Mouse (Mus musculus) left cerebral cortex, adult 8-10 months (tissue): ENCODE data around the gene Dnajb11. TPM values are rescaled to one million over a fixed set of nuclear protein-coding genes. Genes with fewer than 3 reads are reported as not detected.

Experiments used
- DNase-seq, 2 experiments: peaks; one replicate each; pipeline ENCODE4 v3.0.0; 2022; ENCODE audit warnings: low spot score in 2 of 2
- total RNA-seq, 4 experiments: library from RNA; stranded (reverse); gene quantifications; 2 replicates each; pipeline ENCODE4 v1.2.4; 2022

The Dnajb11 gene
- total RNA-seq: 10 to 100 TPM; 46.6 to 55.6 (median 51.9) TPM

DNA sequence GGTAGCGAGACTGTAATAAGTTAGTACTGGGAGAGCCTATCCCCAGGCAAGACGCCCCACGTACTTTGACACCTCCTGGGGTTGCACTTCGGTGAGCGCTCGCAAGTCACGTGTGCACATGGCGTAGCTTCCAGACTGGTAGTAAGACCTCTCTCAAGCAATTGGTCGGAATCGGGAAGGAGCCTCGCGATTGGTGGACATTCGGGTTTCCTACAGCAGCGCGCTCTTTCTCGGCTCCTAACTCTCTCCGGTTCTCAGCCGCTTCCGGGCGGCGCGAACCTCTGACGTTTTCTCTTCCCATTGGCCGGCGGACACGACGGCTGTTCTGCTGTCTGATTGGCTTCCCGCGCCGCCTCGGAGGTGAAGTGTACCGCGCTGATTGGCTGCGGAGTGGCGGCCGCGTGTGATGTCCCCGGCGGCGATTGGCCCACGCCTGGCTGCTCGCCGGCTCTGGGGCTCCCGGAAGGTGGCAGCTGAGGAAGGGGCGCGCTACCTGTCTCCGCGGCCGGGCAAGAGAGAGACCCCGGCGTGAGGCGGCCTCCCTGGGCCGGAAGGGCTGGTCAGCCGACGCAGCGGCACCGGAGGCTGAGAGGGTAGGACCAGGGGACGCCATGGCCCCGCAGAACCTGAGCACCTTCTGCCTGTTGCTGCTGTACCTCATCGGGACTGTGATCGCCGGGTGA is at the start of gene Dnajb11, which contains the start of gene Tbccd1:
Dnajb11 (plus strand) TSS at position 415 of the 683 bp plus-strand sequence.
Tbccd1 (minus strand) TSS at position 239 of the 683 bp plus-strand sequence.
- peak; percentile 96 to 99 for DNase-seq

DNA sequence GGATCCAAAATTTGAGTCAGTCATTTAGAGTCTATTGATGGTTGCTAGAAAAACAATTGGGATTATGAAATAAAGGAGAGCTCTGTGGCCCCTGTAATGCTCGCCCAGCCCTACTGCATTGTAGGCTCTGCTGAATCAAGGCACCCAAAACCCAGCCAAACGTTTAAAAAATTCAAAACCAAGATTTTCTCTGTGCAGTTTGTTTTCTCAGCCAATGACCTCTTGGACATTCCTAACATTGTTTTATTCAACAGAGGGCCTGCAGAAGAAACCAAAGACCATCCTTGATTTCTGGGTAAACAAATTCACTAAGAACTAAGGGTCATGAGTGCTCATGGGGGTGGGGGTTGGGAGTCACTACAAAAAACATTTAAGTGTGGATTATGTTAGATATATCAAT is 46.2 kb upstream of the Dnajb11 start, which contains the start of gene Crygs:
Crygs (minus strand) TSS at position 101 of the 400 bp plus-strand sequence.
- DNase-seq: no peak

DNA sequence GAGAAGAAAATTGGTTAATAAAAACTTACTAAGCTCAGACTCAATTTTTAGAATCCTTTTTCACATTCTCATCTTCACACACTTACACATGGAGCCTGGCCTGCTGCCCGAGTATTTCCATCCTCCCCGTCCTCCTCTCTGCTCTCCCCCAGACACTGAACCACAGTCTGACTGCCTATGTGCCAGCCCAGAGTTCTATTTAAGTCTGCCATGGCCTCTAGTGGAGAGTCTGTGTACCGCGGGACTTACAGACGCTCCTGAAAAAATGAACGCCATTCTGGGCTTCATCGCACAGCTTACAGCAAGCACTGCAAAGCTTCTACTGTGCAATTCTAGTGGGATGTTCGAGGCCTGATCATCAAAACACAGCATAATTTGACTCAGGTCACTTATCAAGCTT is 36.9 kb upstream of the Dnajb11 start:
- DNase-seq: peak in 1 of 2 experiments; percentile 58

DNA sequence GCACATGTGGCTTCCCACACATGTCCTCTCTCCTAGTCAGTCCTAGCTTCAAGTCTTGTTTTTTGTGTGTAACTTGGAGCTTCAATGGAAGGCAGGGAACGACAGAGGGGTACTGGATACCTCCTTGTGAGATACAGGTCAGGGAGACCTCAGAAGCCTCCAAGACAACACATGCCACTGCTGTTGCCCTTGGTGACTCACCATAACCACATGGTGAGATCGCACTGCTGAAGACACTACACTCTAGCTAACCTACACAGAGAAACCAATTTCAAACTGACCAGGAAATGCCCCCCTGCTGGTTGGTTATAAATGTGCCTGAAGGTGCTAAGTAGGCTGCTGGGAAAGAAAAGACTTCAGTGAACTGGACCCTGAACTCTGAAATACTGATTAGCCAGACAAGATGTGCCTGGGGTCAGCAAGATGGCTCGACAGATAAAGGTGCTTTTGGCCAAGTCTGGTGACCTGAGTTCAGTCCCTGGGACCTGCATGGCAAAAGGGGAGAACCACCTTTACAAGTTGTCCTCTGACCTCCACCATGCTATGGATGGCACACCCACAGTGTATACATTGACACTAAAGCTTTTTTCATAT is 24.6 kb upstream of the Dnajb11 start:
- no peak for DNase-seq

- DNase-seq: no peak
Measured at GRCm38 (mm10) chr16:22839146-22839857, 18.3 kb upstream of the Dnajb11 start.

DNA sequence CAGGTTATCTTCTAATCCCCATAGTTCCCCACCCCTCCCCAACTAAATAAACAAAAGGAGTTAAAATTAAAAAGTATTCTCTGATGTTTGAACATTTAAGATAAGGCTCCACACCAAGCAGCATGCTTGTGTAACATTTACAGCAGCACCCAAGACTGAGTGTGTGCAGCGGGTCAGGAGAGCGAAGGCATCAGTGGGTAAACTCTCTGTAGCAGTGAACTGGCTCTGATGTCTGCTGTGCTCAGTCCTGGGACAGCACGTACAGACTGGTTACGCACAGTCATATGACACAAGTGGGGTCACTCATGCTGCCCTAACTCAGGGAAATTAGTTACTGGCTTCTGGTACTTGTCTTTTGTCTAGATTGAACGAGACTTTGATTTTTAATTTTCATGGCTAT is 14.8 kb upstream of the Dnajb11 start:
- DNase-seq: no peak

DNA sequence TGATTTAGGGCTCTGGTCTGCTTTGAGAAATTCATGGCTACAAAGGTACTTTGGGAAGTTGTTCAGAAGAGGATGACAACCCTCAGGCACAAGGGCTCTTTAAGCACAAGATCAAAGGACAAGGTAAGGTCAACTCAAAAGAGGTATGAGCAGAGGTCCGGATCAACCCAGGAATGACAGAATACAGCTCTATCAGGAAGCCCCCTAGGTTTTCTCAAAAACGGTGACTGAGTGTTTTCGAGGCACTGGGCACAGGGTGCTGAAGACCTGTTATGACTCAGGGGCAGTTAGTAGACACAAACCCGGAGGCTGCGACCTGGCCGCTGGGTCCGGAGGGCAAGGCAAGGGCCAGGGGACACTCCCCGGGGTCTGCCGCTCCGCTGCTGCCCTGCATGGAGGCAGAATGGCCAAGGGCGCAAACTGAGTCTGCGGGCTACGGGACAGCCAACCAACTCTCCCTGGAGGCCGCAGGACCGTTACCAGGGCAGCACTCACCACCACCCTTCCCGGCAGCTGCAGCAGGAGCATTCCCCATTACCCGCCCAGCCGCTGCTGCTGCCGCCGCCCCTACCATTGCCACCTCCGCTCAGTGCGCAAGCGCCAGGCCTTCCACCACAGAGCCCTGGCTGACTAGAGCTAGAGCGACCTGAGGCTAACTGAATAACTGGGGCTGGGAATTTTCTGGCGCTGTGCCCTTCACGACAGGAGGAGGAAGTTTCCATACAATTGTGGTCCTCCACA is 13.4 kb upstream of the Dnajb11 start:
- DNase-seq: peak; percentile 62 to 72

GRCm38 (mm10) chr16:22844834-22845233 is 12.8 kb upstream of the Dnajb11 start:
- DNase-seq: no peak

DNA sequence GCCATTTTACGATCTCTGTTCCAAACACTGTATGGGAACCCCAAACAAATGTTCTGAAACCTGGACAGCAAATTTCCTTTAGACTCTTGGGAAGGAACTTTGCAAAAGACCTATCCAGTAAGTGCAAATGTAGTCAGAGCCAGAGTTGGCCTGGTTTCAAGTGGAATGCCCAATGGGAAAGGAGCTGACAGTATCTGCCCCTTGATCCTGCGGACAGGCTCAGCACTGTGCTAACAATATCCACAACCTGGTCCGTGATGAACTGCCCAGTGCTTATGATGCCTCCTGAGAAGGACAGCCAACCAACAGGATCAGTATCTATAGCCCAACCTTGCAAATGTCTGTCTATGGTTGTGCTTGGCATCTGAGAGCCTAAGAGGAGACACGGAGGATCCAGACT is 12.2 kb upstream of the Dnajb11 start:
- DNase-seq: no peak

DNA sequence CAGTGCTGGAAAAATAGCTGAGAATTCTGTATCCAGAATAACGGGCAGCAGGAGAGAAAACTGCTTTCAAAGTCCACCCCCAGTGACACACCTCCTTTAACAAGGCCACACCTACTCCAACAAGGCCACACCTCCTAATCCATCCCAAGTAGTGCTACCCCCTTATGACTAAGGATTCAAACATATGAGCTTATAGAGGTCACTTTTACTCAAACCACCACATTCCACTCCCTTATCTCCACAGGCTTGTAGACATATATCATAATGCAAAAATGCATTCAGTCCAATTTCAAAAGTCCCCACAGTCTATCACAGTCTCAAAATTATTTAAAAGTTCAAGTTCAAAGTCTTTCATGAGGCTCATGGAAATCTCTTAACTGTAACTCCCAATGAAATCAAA is 10.0 kb upstream of the Dnajb11 start:
- no peak for DNase-seq

GRCm38 (mm10) chr16:22848331-22848730 is 9.3 kb upstream of the Dnajb11 start:
- no peak for DNase-seq

- no peak for DNase-seq
Measured at GRCm38 (mm10) chr16:22852709-22853108, 4.9 kb upstream of the Dnajb11 start.

DNA sequence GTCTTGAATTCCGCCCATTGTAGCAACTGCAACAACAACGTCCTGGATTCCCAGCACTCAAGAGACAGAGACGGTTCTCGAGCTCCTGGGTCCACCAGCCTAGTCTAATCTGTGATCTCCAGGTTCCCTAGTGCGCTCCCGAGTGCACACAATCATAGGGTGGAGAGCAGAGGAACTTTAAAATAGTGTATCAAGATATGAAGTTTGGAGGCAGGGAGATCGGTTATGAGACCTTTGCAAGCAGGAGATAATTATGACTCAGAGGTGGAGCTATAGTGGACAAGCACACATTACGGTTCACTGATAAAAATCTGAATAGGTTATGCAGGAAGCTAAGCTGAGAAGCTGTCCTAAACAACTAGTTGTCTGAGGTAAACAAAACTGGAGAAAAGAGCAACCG is 872 bp upstream of the Dnajb11 start:
- DNase-seq: no peak

DNA sequence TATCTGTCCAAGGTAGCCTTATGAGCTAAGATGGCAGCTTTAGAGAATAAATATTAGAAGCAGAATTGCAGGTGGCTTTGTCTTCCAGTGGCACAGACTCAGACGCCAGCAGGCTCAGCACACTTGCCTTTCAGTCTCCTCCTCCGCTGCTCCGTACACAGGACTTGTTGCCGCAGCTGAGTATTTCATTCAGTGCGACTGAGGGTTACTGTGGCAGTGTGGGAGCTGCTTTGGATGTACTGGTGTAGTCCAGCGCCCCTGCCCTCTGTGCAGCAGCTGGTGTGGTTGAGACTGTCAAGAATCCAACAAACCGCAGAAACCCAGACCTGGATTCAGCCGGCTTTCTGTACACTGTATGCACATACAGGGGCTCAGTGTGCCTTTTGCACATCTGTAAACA is 14.8 kb downstream of the Dnajb11 start:
- no peak for DNase-seq

- no peak for DNase-seq
Measured at GRCm38 (mm10) chr16:22873369-22873768, 15.7 kb downstream of the Dnajb11 start.

GRCm38 (mm10) chr16:22876218-22877043 is 18.8 kb downstream of the Dnajb11 start:
- peak in 1 of 2 experiments; percentile 6 for DNase-seq

DNA sequence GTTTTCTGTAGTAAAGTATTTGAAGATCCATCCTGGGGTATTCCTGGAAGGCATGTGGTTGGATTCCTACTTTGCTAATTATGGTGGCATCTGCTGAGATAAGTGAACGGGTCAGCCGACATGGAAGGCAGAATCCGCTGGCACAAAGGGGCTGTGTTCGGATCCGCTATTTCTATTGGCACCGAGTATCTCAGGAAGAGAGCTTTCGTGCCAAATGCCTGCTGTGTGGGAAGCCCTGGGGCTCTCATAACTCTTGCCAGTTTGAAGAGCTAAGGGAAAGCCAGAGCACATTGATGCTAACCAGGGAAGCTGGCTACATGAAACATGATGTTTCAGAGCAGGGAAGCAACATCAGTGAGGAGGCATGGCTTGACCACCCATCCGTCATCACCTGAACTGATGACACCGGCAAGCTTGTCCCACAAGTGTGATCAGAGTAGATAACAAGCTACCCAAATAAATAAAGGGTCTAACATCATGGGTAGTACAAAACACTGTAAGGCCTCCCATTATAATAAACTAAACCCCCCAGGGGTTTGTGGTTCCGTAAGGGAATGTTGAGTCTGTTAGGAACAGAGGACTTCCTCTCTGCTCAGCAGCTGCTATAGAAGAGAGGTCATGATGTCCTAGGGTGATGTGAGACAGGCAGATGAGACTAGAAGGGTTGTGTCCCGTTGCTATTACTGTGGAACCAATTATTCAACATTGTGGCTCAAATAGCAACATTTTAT is 20.2 kb downstream of the Dnajb11 start:
- DNase-seq: no peak

DNA sequence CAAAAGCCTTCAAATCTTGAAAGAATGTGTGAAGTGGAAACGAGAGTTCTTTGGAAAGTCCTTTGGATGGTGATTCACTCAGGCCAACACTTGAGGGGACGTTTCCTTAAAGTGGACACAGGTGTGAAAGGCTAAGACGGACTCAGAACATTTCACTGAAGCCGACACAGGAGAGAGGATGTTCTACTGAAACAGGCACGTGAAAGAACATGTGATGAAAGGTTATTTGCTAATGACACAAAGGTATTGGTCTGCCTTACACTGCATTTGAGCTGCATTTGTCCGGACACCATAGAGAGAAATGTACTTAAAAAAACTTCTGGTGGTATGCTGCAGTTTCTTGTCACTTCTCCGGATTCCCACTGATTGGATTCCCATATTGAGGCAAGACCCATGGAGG is 21.1 kb downstream of the Dnajb11 start:
- no peak for DNase-seq

DNA sequence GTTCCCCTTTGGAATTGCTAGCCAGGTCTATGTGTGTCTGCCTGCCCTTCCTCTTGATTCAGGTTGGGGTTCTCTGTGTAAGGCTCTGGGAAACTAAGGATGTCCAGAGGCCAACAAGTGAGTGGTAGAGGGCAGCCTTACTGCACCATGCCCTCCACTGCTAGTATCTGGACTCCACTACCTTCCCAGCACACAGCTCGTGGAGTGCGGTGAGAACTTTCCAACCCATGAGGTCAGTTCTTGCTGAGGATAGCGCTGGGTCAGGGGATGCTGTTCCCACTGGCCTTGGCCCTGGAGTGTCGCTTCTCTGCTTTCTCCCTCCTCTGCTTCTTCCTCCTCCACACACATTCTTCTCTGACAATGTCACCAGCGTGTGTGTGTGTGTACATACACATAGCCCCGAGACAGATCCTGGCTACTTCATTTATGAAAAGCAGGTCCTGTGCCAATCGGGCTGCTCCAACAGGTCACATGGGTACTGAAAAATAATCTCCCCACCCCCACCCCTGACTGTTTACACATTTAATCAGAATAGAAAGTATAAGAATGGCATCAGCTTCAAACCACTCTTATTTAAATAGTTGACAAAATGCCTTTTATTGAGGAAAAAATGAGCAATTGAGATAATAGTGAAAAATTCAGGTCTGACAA is 22.4 kb downstream of the Dnajb11 start:
- no peak for DNase-seq

DNA sequence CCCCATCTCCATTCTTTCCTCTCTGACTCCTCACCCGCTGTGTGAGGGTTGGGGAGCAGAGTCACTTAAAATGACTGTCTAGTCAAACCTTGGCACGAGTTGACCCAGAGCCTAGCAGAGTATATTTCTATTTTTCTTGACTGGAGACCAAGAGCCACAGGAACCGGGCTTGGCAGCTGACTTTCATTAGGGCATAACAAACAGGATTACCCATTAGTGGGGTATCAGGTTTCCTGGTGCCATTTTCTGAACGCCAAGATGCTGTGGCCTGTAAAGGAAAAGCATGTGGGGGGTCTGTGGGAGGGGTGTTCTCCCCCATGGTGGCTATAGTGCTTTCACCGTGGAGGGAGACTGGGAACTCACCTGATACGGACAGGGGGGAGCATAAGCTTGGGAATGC is 23.3 kb downstream of the Dnajb11 start:
- no peak for DNase-seq
